Mouse (Mus musculus) olfactory bulb, adult 2 months (tissue): ENCODE data around the gene Rasl2-9.

Experiments
- CTCF ChIP-seq: fragments of 200-500 bp; IDR thresholded peaks from 2 replicates; pipeline ENCODE4 v1.5.1; 2012; ENCODE audit warnings: low read depth, mild to moderate bottlenecking, low read length, moderate library complexity; ENCODE audit not compliant: insufficient read depth
- POLR2A ChIP-seq: fragments of 200-500 bp; IDR thresholded peaks from 2 replicates; pipeline ENCODE4 v1.6.1; 2012; ENCODE audit warnings: mild to moderate bottlenecking, low read depth, low read length, moderate library complexity; ENCODE audit not compliant: insufficient read depth

DNA sequence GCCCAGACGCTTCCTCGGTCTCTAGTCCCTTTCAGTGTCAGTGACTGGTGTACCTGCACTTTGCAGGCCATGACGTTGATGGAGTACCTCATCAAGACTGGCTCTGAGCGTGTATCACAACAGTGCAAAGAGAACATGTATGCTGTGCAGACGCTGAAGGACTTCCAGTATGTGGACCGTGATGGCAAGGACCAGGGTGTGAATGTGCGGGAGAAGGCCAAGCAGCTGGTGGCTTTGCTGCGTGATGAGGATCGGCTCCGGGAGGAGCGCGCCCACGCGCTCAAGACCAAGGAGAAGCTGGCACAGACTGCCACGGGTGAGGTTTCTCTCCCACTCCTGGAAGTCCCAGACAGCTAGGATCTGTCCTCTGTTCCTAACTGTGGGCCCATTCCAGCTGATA lies 35.9 kb downstream of the Rasl2-9 start:
- TF ChIP-seq POLR2A (no peak), CTCF (no peak)
